Mouse (Mus musculus) MEL-GATA-1-ER (cell line): ENCODE results near the gene Zfp334.

Experiments
- DNase-seq: peaks from one replicate; pipeline ENCODE4 v3.0.0-alpha.2; 2012; ENCODE audit warnings: low read depth; ENCODE audit errors: extremely low read depth

Gene Zfp334

DNA sequence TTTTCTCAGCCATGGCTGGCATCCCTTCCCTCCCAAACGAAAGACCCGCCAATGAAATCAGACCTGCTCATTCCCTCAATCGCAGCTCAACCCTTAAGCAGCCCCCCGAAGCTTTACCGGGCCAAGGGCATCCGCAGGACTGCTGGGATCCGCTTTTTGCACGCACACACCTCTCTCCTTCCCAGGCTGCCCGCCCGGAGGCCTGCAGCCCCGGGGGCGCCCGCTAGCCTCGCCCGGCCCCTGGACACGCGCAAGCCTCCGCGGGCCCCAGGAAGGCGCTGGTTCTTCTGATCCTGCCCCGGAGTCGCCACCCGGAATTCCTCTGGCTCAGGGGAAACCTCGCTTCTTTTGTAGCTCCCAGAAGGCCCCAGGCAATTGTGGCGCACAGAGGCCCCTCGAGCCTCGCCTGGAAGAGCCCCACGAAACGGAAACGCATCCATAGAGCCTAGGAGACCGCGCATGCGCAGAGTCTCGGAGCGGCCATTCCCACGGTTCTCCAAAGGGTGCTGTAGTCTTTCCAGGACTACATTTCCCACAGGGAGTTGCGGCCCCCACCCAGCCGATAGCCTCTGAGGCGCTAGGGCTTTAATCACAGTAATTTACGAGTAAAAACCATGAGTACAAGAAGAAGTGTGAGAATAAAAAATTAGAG lies at the start of gene Zfp334:
Gene Zfp334 (minus strand): TSS at position 416 of the 652 bp plus-strand sequence.
- no peak for DNase-seq

DNA sequence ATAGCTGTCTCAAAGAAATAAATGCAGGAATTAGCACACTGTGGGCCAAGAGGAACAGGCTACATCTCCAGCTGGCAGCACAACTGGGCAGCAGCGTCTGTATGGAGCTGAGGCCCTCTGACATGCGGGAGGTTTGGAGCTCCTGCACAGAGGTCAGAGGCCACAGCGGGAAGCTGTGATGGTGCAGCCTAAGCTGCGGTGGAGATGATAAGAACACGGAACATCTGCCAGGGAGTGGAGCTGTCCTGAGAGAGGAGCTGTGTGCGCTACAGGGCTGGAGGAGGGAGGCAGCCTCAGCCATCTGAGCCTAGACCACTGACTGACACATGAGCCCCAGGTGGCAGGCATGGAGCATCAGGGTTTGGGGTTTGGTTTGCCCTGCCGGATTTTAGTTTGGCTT lies 40.6 kb upstream of the Zfp334 start:
- no peak for DNase-seq

GRCm38 (mm10) chr2:165420195-165420594 lies 32.1 kb upstream of the Zfp334 start:
- DNase-seq = no peak

DNA sequence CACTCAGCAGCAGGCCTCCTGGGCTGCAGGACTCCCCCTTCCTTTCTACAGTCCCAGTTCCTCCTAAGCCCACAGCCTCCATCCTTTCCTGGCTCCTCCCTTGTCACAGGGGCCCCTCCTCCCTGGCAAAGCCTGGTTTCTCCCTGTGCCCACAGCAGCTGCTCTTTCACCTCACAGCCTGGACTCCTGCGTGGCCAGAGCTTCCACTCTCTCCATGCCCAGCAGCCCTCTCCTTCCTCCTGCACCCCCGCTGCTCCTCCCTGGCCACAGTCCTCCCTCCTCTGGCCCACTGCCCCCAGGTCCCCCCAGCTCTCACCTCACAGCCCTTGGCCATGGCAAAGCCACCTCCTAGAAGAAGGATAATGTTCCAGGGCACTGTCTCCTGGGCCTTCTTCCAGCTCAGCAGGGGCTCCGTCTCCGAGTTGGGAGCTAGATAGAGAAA lies 31.6 kb upstream of the Zfp334 start:
- DNase-seq = no peak

- no peak for DNase-seq
Observed at GRCm38 (mm10) chr2:165418577-165418976, 30.5 kb upstream of the Zfp334 start.

- no peak for DNase-seq
Observed at GRCm38 (mm10) chr2:165417291-165417690, 29.2 kb upstream of the Zfp334 start.

- no peak for DNase-seq
Observed at GRCm38 (mm10) chr2:165415795-165416194, 27.7 kb upstream of the Zfp334 start.

GRCm38 (mm10) chr2:165415141-165415721 lies 27.2 kb upstream of the Zfp334 start:
- DNase-seq = no peak

DNA sequence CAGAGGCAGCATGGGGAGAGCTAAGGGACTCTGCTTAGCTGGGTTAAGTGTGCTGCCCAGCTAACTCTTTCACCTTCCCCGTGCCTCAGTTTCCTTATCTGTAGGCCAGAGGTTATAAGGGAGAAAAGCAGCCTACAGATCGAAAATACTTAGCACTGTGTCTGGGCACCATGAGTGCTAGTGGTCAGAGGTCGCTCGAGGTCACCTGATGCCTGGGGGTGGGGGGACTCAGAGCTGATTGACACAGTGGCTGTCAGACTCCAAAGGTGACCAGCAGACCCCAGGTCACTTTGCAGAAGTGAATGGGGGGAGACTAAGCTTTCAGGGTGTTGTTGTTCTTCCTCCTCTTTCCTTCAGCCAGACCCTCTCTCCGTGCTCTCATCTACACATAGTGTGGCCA lies 26.3 kb upstream of the Zfp334 start:
- DNase-seq = no peak

GRCm38 (mm10) chr2:165413884-165414283 lies 25.8 kb upstream of the Zfp334 start:
- no peak for DNase-seq

DNA sequence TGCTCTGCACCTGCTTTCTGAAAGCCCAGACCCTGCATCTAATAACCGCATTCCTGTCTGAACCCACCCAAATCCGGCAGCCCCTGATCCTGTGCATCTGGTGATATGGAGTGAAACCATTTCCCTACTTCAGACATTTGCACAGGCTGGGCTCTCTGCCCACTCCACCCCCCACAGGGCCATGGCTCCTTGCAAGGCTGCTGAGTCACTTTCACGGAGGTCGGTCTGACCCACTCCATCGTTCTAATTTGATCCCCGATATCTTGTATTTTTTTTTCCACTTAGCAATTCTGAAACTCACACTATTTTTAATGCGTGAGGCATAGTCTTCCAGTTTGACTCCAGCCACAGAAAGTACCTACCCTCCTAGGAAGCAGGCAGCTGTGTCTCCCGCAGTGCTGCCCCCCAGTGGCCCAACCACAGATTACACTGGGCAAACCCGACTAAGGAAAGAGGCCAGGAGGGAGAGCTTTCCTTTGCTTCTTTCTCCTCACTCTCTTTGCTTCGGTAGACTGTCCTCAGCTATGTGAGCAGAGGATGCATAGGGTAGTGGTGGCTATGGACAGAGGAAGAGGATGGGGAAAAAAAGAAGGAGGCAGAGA lies 19.7 kb upstream of the Zfp334 start:
- peak; percentile 43 for DNase-seq

GRCm38 (mm10) chr2:165405351-165405750 lies 17.3 kb upstream of the Zfp334 start:
- DNase-seq = no peak

GRCm38 (mm10) chr2:165404951-165405350 lies 16.9 kb upstream of the Zfp334 start:
- no peak for DNase-seq

GRCm38 (mm10) chr2:165398164-165398785 lies 10.2 kb upstream of the Zfp334 start:
- DNase-seq = no peak

GRCm38 (mm10) chr2:165397502-165398163 lies 9.6 kb upstream of the Zfp334 start:
- no peak for DNase-seq

DNA sequence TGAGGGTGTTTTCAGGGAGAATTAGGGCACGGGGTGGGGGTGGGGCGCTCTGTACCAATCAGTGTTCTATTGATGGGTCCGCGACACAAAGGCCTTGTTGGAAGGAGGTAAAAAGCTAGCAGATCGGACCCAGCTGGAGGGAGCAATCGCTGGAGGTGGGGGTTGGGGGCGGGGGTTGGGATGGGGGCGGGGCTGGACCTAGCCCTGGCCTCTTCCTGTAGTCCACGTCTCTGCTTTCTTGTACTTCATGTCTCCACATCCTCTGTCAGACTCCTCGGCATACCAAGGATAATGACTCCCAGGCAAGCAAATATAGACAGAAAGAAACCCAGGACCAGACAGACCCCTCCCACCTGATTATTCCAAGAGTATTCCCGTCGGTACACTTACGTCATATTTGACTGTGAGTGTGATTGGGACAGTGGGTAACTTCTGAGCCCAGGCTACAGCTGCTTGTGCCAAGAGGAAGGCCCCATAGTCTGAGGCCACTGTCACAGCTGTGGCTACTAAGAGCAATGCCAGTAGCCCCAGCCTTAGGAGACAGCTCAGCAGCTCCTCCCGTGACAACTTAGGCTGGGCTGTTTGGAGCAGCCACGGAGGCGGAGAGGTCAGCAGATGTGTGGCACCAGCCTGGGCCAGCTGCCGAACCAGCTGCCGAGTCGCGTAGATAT lies 8.9 kb upstream of the Zfp334 start:
- no peak for DNase-seq

- no peak for DNase-seq
Observed at GRCm38 (mm10) chr2:165392156-165392555, 4.1 kb upstream of the Zfp334 start.

DNA sequence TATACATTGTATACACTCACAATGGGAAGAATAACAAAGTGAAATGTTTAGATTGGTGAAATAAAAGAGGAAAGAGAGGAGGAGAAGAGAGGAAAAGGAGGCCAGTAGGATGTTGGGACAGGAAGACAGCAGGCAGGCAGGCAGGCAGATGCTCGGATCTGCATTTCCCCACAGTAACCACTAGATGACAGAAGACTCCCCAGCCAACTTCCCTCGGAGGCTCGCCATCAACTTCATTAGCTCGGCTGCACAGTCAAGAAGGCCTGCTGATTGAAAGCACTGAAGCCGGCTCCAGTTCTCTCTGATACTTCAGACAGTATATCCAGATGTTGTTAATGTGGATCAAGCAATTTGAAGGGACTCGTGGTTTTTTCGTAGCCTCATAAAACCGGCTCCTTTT lies 3.5 kb upstream of the Zfp334 start:
- DNase-seq = no peak

DNA sequence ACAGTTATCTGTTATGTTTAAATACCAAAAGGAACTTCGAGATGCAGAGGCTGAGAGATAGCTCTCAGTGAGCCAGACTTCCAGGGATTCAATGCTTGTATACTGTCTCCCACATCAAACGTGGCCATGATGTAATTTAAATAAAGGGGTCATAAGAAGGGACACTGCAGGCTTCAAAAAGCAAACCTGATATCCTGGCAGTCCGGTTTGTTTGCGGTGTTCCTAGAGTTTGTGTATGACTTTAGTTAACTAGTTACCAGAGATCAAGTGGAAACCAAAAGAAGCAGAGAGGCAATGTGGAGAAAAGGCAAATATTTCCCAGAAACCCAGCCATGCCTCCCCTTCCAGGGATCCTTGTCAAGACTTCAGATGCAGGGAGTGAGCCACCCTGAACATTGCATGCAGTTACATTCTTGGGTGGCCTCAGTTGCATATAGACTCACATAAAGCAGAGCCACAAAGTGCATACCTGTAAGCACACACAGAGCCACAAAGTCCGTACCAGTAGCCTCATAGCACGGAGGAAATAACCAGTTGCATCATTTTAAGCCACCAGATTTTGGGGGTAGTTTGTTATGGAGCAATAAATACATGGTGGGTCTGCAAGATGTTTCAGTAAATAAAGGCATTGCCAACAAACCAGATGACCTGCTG lies 1.4 kb upstream of the Zfp334 start:
- no peak for DNase-seq

GRCm38 (mm10) chr2:165387370-165387769 lies 689 bp downstream of the Zfp334 start:
- no peak for DNase-seq

DNA sequence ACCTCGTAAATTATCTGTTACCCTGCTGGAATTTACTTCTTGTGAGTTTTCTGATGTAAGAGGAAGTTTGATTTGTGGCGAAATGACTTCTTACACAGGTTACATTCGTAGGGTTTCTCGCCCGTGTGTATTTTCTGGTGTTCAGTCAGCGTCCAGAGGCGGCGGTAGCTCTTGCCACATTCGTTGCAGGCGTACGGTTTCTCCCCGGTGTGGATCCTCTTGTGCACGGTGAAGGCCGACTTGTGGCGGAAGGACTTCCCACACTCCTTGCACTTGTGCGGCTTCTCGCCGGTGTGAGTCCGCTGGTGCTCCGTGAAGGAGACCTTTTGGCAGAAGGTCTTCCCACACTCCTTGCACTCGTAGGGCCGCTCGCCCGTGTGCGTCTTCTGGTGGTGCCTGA lies 8.0 kb downstream of the Zfp334 start:
- no peak for DNase-seq
